Mouse (Mus musculus): ENCODE results near the gene 1700011M02Rik.
"Not testable (repeated sequence)": the region's sequence is repeated elsewhere in the genome, so short reads cannot be mapped to it uniquely, and the experiment has no call there.

Gene 1700011M02Rik

DNA sequence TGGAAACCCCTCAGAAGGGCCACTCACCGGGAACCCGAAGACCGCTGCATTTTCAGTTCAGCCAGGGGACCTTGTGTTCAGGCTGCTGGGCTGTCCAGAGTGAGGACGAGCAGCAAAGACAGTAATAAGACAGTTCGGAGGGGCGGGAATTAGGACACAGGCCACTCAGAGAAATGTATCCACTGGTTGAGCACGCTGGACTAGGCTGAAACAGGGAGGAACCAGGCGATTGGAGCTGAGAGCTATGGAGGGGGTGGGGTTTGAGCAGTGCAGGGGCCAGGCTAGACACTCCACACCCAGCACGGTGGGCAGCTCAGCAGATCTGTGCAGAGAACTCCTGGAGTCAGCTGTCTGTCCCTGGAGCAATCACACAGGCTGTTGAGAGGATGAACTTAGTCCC, at the start of gene 1700011M02Rik, which contains the start of gene Dmrtc1a:
1700011M02Rik (plus strand) TSS at position 319 of the 400 bp plus-strand sequence.
Dmrtc1a (minus strand) TSS at position 101 of the 400 bp plus-strand sequence.
- DNase-seq (ENCODE audit: low spot score in 2 of 2): not testable (repeated sequence)

- no peak for DNase-seq (ENCODE audit: low spot score in 2 of 2)
Measured at GRCm38 (mm10) chrX:102867871-102868270, 40.8 kb upstream of the 1700011M02Rik start, which contains the start of gene 1700031F05Rik. 1700031F05Rik (minus strand) TSS chrX:102867971.

GRCm38 (mm10) chrX:102914823-102915222, 6.1 kb downstream of the 1700011M02Rik start:
- not testable (repeated sequence) for DNase-seq (ENCODE audit: low spot score in 2 of 2)

DNA sequence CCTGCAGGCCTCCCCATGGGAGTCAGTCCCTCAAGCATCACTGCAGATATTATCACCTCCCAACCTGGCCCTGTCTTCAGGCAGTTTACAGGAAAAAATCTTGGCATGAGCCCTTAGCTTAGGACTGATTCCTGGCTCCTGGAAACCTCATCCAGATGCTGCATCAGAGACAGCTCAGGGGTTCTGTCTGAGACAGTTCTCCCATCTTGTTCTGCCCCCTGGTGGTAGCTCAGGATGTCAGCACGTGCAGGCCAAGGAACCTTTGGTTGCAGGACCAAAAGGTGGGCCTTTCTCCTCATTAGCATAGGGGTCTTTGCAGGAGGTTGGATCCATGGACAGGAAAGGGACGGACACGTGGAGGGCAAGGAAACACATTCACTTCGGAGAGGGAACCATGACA, 18.0 kb downstream of the 1700011M02Rik start:
- DNase-seq (ENCODE audit: low spot score in 2 of 2): peak in 1 of 2 experiments; percentile 42

DNA sequence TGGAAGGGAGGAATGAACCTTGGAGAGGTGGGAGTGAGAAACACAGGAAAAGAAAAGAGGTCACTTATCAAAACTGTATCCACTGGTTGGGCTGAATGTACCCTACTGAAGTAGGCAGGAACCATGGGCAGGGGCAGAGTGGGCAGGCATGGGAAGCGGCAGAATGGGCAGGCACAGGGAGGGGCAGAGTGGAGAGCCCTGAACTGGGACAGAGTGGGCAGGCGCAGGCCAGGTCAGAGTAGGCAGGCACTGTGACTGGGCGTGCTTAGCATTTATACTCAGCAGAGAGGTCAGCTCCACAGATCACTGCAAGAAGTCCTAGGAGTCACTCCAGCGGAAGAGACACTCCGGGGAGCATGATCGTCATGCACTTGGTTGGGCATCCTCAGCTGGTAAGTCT, 19.4 kb downstream of the 1700011M02Rik start, which contains the start of gene 1700018G05Rik:
1700018G05Rik (plus strand) TSS at position 301 of the 400 bp plus-strand sequence.
- DNase-seq (ENCODE audit: low spot score in 2 of 2): not testable (repeated sequence)

- DNase-seq (ENCODE audit: low spot score in 2 of 2): peak in 1 of 2 experiments; percentile 3
Measured at GRCm38 (mm10) chrX:102932992-102933570, 24.4 kb downstream of the 1700011M02Rik start.

DNA sequence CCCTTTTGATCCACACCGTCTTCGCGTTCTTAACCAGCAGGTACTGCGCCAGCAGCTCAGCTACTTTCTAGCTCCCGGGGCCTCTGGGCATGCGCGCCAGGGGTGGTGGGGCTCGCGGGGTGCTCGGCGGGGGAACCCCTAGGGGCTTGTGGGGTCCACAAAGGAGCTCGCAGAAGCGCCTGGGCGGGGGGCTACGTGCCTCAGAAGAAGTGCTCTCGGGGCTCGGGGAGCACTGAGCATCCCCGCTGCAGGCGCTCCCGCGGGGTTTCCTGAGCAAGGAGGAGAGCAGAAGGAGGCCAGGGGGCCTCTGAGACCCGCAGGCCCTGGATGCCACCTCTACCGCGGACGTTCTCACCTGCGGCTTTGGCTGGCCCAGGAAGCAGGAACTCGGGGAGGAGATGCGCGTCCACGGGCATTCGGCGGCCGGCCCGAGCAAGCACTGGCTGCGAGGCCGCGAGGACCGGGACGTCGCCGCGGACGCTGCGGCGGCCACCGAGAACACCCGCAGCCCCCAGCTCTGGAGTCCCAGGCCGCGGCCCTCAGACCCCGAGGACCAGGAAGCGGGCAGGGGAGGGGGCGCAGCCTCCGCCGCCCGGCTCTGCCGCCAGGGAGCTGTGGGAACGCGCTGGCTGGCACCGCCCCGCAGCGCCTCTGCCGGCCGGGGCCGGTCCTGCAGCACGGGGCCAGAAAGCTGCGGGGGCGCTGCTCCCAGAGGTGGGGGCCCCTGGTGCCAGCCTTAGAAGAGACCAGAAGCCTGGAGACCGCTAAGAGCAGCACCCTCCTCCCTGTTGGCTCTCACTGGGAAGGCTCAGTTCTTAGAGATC, 25.1 kb downstream of the 1700011M02Rik start:
- peak; percentile 54 to 65 for DNase-seq (ENCODE audit: low spot score in 2 of 2)

DNA sequence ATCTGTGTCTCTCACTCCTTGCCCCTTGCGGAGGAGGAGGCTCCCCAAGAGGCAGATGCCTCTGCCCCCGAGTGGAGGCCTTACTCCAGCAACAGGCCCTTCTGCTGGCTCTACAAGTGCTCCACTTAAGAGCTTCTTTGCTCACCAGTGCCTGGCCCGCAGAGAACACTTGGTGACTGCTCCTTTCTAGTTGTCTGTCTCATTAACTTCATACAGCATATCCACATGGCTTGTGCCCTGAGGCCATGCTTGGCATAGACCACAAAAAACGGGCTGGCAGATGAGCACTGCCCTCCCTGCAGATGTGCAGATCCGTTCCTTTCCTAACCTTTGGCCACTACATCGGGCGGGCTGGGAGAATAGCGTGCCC, 25.7 kb downstream of the 1700011M02Rik start:
- DNase-seq (ENCODE audit: low spot score in 2 of 2): no peak

- no peak for DNase-seq (ENCODE audit: low spot score in 2 of 2)
Measured at GRCm38 (mm10) chrX:102936743-102937142, 28.0 kb downstream of the 1700011M02Rik start.

DNA sequence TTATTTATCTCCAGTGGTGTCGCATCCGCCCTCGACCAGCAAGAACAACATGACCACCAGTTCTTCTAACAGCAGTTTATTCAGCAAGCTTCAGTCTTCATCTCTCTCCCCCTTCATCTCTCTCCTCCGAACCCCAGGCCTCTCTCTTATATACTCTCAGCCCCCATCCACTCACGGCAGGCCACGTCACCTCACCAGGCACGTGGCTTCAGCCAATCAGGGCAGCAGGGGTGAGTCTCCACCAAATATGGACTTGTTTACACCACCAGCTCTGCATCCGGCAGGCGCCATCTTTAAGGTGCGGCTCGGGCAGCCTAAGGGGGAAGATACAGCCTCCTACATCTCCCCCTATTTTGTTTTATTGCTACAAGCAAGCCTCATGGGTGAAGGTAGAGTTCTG, 41.4 kb downstream of the 1700011M02Rik start:
- not testable (repeated sequence) for DNase-seq (ENCODE audit: low spot score in 2 of 2)

DNA sequence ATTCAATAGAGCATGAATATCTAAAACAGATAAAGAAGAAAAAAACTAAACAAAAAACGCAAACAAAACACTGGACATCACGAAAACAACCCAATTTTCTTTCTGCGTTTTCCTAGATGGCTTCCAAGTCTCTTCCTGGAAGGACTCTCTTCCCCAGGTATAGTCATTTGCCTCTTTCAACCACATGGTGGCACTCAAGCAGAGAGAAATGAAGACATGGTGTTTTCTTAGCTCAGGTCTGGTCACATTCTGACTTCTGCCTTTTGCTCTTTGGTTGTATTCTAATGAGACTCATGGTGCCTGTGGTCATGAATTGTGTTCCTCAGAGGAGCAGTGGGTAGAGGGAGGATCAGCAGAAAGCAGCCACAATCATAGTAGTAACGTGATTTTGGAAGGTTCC, 50.2 kb downstream of the 1700011M02Rik start:
- DNase-seq (ENCODE audit: low spot score in 2 of 2): peak in 1 of 2 experiments; percentile 49

Measured in right cerebral cortex, adult 2 months (tissue).